22 mouse cellular contexts compared by ENCODE assay signal in the genomic region with DNA sequence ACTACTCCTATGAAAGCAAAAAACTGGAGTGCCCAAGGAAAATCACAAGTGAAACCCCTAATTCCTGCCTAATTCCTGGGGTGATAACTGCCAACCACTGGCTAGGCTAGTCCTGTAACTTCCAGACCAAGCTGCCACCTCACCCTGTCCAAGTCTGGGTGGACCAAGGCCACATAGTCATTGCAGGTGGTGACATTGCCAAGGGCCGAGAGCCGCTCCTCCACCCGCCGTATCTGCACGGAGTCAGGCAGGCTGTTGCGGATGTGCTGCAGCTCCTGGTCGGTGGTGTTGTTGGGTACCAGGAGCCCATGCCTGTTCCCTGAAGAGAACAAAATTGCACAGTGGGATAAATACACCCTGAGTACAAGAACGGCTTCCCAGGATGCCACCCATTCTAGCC. TPM values are rescaled to one million over a fixed set of nuclear protein-coding genes. Genes with fewer than 3 reads are reported as not detected.
DNase-seq lines count a peak whose midpoint lies in the region; ATAC-seq and TF ChIP-seq lines count a peak whose summit lies in the region.
"Had no signal": no experiment of that assay in that cellular context is flagged by ENCODE, and none has a peak within 500 bp of the region (broad histone marks: within the 10 kb centered on the region; RNA-seq: fewer than 3 reads in every experiment).

No protein-coding gene starts in this region.

- TF ChIP-seq CTCF in small intestine, adult 2 months (IDR thresholded peaks at IDR 0.05; ENCODE audit: extremely low read depth, insufficient read length, insufficient replicate concordance, low read depth, low read length) = no peak

- TF ChIP-seq POLR2A in small intestine, adult 2 months (IDR thresholded peaks at IDR 0.05; ENCODE audit: low read depth, low read length) = no peak

- H3K4me3 ChIP-seq in small intestine, adult 2 months (ENCODE audit: low read depth, low read length) = no peak overlapping the region
- H3K4me3 ChIP-seq: embryonic facial prominence, embryonic 13.5 days; embryonic facial prominence, embryonic 15.5 days; erythroblast, embryonic 14.5 days; forebrain, embryonic 10.5 days; forebrain, embryonic 12.5 days; gastrocnemius, adult 2 months had no signal

- ATAC-seq in megakaryocyte-erythroid progenitor cell, adult 5-6 weeks (replicated peaks; ENCODE audit: low FRiP score, low TSS enrichment, poor library complexity, severe bottlenecking) = no peak
- ATAC-seq: forebrain, embryonic 14.5 days; forebrain, embryonic 16.5 days had no signal

- peaks cover 20% of the 10 kb centered on the region for H3K4me1 ChIP-seq in small intestine, adult 2 months (ENCODE audit: control insufficient read depth, insufficient read depth, insufficient read length, low read length)

- peak overlapping the region; percentile 9; the same call in 1 of the 2 replicates for H3K27ac ChIP-seq in small intestine, adult 2 months (ENCODE audit: insufficient read depth, low read depth, low read length)
- H3K27ac ChIP-seq: embryonic facial prominence, embryonic 13.5 days; embryonic facial prominence, embryonic 15.5 days; forebrain, embryonic 10.5 days; forebrain, embryonic 12.5 days; gastrocnemius, adult 2 months had no signal

- no peaks in the 10 kb centered on the region for H3K27me3 ChIP-seq in small intestine, adult 2 months (ENCODE audit: control insufficient read depth, insufficient read depth, low read length)
- H3K27me3 ChIP-seq: embryonic facial prominence, embryonic 13.5 days; embryonic facial prominence, embryonic 15.5 days; forebrain, embryonic 12.5 days had no signal

- peaks cover 45% of the 10 kb centered on the region for H3K36me3 ChIP-seq in small intestine, adult 2 months (ENCODE audit: control insufficient read depth, insufficient read depth, low read length)

- DNase-seq in adrenal gland, postnatal 14 days = peak; percentile 28
- DNase-seq in adrenal gland, postnatal 10 days = no peak
- DNase-seq in cerebellum, adult 11-12 months = peak; percentile 29
- DNase-seq in cerebellum, postnatal 4 days (ENCODE audit: low spot score in 2 of 2) = no peak
- DNase-seq in cerebellum, adult 9-11 months = peak; percentile 35
- DNase-seq in cerebellum, postnatal 36 days = no peak
- DNase-seq: adrenal gland, postnatal 25 days; cerebellum, adult 11 months; embryo, embryonic 11 days; gastrocnemius, adult 2 months had no signal

- WGBS in small intestine, adult 2 months = 94% methylated on average over 8 of the region's 8 CpGs

RNA-seq across cellular contexts. Expression of a gene that starts 3.0 kb away (rescaled TPM):
- total RNA-seq in adrenal gland, postnatal 14 days (2021) = 113 and 133 TPM in 2 replicates
- total RNA-seq in adrenal gland, postnatal 10 days (2021) = 100 to 1,000 TPM; 106 to 121 TPM
- 231 and 467 TPM in 2 replicates for polyA plus RNA-seq in small intestine, adult 2 months (2012; rRNA removed)
- total RNA-seq in megakaryocyte-erythroid progenitor cell, adult 5-6 weeks (2014; fragmentation: Nextera tagmentation) = 234 and 280 TPM in 2 replicates
- 50.6 and 110 TPM in 2 replicates for total RNA-seq in megakaryocyte-erythroid progenitor cell, adult 5-6 weeks (2017)

RNA-seq across cellular contexts. Expression of a gene that starts 4.5 kb away (rescaled TPM):
- 81.1 and 87.2 TPM in 2 replicates for total RNA-seq in adrenal gland, postnatal 14 days (2021)
- 10 to 100 TPM; 54.2 to 56.7 TPM for total RNA-seq in adrenal gland, postnatal 10 days (2021)
- polyA plus RNA-seq in small intestine, adult 2 months (2012; rRNA removed) = 23.6 and 38.3 TPM in 2 replicates
- total RNA-seq in megakaryocyte-erythroid progenitor cell, adult 5-6 weeks (2014; fragmentation: Nextera tagmentation) = 9.0 and 9.9 TPM in 2 replicates
- 4.4 and 10.3 TPM in 2 replicates for total RNA-seq in megakaryocyte-erythroid progenitor cell, adult 5-6 weeks (2017)

RNA-seq across cellular contexts. Expression of a gene that starts 10.9 kb away (rescaled TPM):
- not detected in 2 replicates for total RNA-seq in adrenal gland, postnatal 14 days (2021)
- not detected for total RNA-seq in adrenal gland, postnatal 10 days (2021)
- polyA plus RNA-seq in small intestine, adult 2 months (2012; rRNA removed) = 0.34 and 0.89 TPM in 2 replicates
- total RNA-seq in megakaryocyte-erythroid progenitor cell, adult 5-6 weeks (2014; fragmentation: Nextera tagmentation) = not detected in 2 replicates
- not detected in 2 replicates for total RNA-seq in megakaryocyte-erythroid progenitor cell, adult 5-6 weeks (2017)
- total RNA-seq: common myeloid progenitor, adult 5-6 weeks; gastrocnemius, adult 2 months had no signal
- polyA plus RNA-seq: cerebellum, adult 2 months; erythroblast, embryonic 14.5 days; frontal cortex, adult 2 months had no signal

RNA-seq across cellular contexts. Expression of a gene that starts 48.6 kb away (rescaled TPM):
- total RNA-seq in adrenal gland, postnatal 14 days (2021) = 2.6 and 3.4 TPM in 2 replicates
- 1 to 10 TPM; 2.5 to 3.4 TPM for total RNA-seq in adrenal gland, postnatal 10 days (2021)
- 0.22 and 2.4 TPM in 2 replicates for polyA plus RNA-seq in small intestine, adult 2 months (2012; rRNA removed)
- not detected in 2 replicates for total RNA-seq in megakaryocyte-erythroid progenitor cell, adult 5-6 weeks (2014; fragmentation: Nextera tagmentation)
- 0.05 TPM in 1 of 2 replicates, not detected in the other for total RNA-seq in megakaryocyte-erythroid progenitor cell, adult 5-6 weeks (2017)
- total RNA-seq: gastrocnemius, adult 2 months had no signal

Comparison
In these comparisons a context has a peak if more than half of its experiments do, and no peak if none do; other contexts are left out.
1. DNase-seq: peak in adrenal gland, postnatal 14 days (single experiment), cerebellum, adult 11-12 months (single experiment) and cerebellum, adult 9-11 months (single experiment); none in adrenal gland, postnatal 10 days (single experiment), cerebellum, postnatal 4 days (0 of 2) and cerebellum, postnatal 36 days (0 of 2).